Mouse (Mus musculus) CH12.LX (cell line): ENCODE results near the gene Slc25a48. TPM values are rescaled to one million over a fixed set of nuclear protein-coding genes. Genes with fewer than 3 reads are reported as not detected.

ENCODE experiments used
- DNase-seq: peaks from one replicate; pipeline ENCODE4 v3.0.0-alpha.2; 2013; ENCODE audit errors: extremely low read depth
- H3K27ac ChIP-seq: 2 replicates; pipeline ENCODE4 v1.5.1; 2012; ENCODE audit warnings: low read depth, mild to moderate bottlenecking, control low read depth, moderate library complexity; ENCODE audit not compliant: insufficient read depth
- H3K27me3 ChIP-seq: replicated peaks from 2 replicates; pipeline ENCODE3; 2012; ENCODE audit warnings: inconsistent platforms
- H3K36me3 ChIP-seq, 2 experiments: replicated peaks in 1 of 2; 2 replicates each; pipeline versions ENCODE3 to v1.6.1; 2012; ENCODE audit warnings: inconsistent platforms in 1 of 2, low read length in 1 of 2, mild to moderate bottlenecking in 1 of 2, mixed read lengths in 1 of 2, moderate library complexity in 1 of 2; ENCODE audit not compliant: control insufficient read depth in 1 of 2, insufficient read depth in 1 of 2
- H3K4me1 ChIP-seq, 2 experiments: 2 replicates each; pipeline ENCODE4 v1.6.1; 2012; ENCODE audit warnings: inconsistent platforms in 1 of 2, moderate library complexity in 1 of 2; ENCODE audit not compliant: insufficient read depth in 2 of 2, control insufficient read depth in 1 of 2
- H3K4me2 ChIP-seq: 2 replicates; pipeline ENCODE4 v1.6.1; 2012; ENCODE audit warnings: low read depth, mild to moderate bottlenecking, control low read depth; ENCODE audit not compliant: poor library complexity, insufficient read depth, severe bottlenecking
- H3K4me3 ChIP-seq, 3 experiments: fragments of 150-350 bp in 1 of 3; sonication (generic) in 1 of 3; replicated peaks in 1 of 3; 2 replicates each; pipeline versions ENCODE3 to v1.5.1; 2011 to 2012; ENCODE audit warnings: low read depth in 2 of 3, low read length in 2 of 3, mild to moderate bottlenecking in 2 of 3, moderate library complexity in 2 of 3, control low read depth in 1 of 3, improper control_type of control experiment in 1 of 3, inconsistent platforms in 1 of 3, mixed read lengths in 1 of 3; ENCODE audit not compliant: poor library complexity in 1 of 3
- H3K79me2 ChIP-seq: replicated peaks from 2 replicates; pipeline ENCODE4 v1.6.1; 2012; ENCODE audit warnings: mild to moderate bottlenecking, moderate library complexity; ENCODE audit not compliant: control insufficient read depth, poor library complexity, insufficient read depth, severe bottlenecking; ENCODE audit errors: extremely low read depth
- H3K9ac ChIP-seq: 2 replicates; pipeline ENCODE4 v1.6.1; 2012; ENCODE audit warnings: low read depth, mild to moderate bottlenecking, control low read depth, moderate library complexity; ENCODE audit not compliant: insufficient read depth
- H3K9me3 ChIP-seq: replicated peaks from 2 replicates; pipeline ENCODE3; 2012; ENCODE audit warnings: low read length, inconsistent platforms, mixed read lengths
- BHLHE40 ChIP-seq: IDR thresholded peaks from 2 replicates; pipeline ENCODE4 v1.6.1; 2011; ENCODE audit warnings: mild to moderate bottlenecking, low read depth, low read length, improper control_type of control experiment
- CHD1 ChIP-seq: IDR thresholded peaks from 2 replicates; pipeline ENCODE4 v1.6.1; 2012; ENCODE audit warnings: low read depth, low read length, improper control_type of control experiment, inconsistent platforms
- CHD2 ChIP-seq: IDR thresholded peaks from 2 replicates; pipeline ENCODE4 v1.6.1; 2011; ENCODE audit warnings: low read length, improper control_type of control experiment
- CTCF ChIP-seq, 2 experiments: IDR thresholded peaks in 1 of 2; conservative IDR thresholded peaks in 1 of 2; 2 replicates each; pipeline ENCODE4 v1.5.1; 2011 to 2012; ENCODE audit warnings: low read depth in 2 of 2, low read length in 2 of 2, improper control_type of control experiment in 1 of 2, inconsistent platforms in 1 of 2, mild to moderate bottlenecking in 1 of 2, moderate library complexity in 1 of 2
- ELF1 ChIP-seq: IDR thresholded peaks from 2 replicates; pipeline ENCODE4 v1.6.1; 2014; ENCODE audit warnings: low read depth, mild to moderate bottlenecking, inconsistent platforms, low read length, improper control_type of control experiment
- ETS1 ChIP-seq: conservative IDR thresholded peaks from 2 replicates; pipeline ENCODE4 v1.6.1; 2012; ENCODE audit warnings: low read depth, mild to moderate bottlenecking, inconsistent platforms, low read length, improper control_type of control experiment, moderate library complexity
- HCFC1 ChIP-seq: IDR thresholded peaks from 2 replicates; pipeline ENCODE4 v1.6.1; 2012; ENCODE audit warnings: low read depth, mild to moderate bottlenecking, inconsistent platforms, low read length, improper control_type of control experiment
- JUN ChIP-seq: IDR thresholded peaks from 2 replicates; pipeline ENCODE4 v1.6.1; 2011; ENCODE audit warnings: low read depth, mild to moderate bottlenecking, low read length, improper control_type of control experiment, moderate library complexity; ENCODE audit not compliant: insufficient read depth
- JUND ChIP-seq: conservative IDR thresholded peaks from 2 replicates; pipeline ENCODE4 v1.6.1; 2011; ENCODE audit warnings: low read depth, low read length, improper control_type of control experiment
- MAFK ChIP-seq: IDR thresholded peaks from 2 replicates; pipeline ENCODE4 v1.6.1; 2011; ENCODE audit warnings: low read length, improper control_type of control experiment; ENCODE audit not compliant: insufficient replicate concordance
- MAX ChIP-seq: IDR thresholded peaks from 2 replicates; pipeline ENCODE4 v1.6.1; 2011; ENCODE audit warnings: low read length, improper control_type of control experiment
- MAZ ChIP-seq: IDR thresholded peaks from 2 replicates; pipeline ENCODE4 v1.6.1; 2012; ENCODE audit warnings: low read depth, mild to moderate bottlenecking, inconsistent platforms, low read length, improper control_type of control experiment, moderate library complexity
- MEF2A ChIP-seq: IDR thresholded peaks from 2 replicates; pipeline ENCODE4 v1.6.1; 2014; ENCODE audit warnings: low read depth, mild to moderate bottlenecking, inconsistent platforms, low read length, improper control_type of control experiment, borderline replicate concordance
- MYC ChIP-seq: IDR thresholded peaks from 2 replicates; pipeline ENCODE4 v1.6.1; 2011; ENCODE audit warnings: low read depth, mild to moderate bottlenecking, improper control_type of control experiment, low read length
- NRF1 ChIP-seq: IDR thresholded peaks from 2 replicates; pipeline ENCODE4 v1.6.1; 2014; ENCODE audit warnings: low read depth, mild to moderate bottlenecking, inconsistent platforms, low read length, improper control_type of control experiment, moderate library complexity
- POLR2A ChIP-seq: IDR thresholded peaks from 2 replicates; pipeline ENCODE4 v1.6.1; 2011; ENCODE audit warnings: low read depth, mild to moderate bottlenecking, improper control_type of control experiment, low read length
- SIN3A ChIP-seq: IDR thresholded peaks from 2 replicates; pipeline ENCODE4 v1.6.1; 2012; ENCODE audit warnings: low read length, improper control_type of control experiment, inconsistent platforms
- TBP ChIP-seq: conservative IDR thresholded peaks from 2 replicates; pipeline ENCODE4 v1.6.1; 2011; ENCODE audit warnings: low read depth, low read length, improper control_type of control experiment
- UBTF ChIP-seq: IDR thresholded peaks from 2 replicates; pipeline ENCODE4 v1.6.1; 2012; ENCODE audit warnings: low read depth, mild to moderate bottlenecking, inconsistent platforms, low read length, improper control_type of control experiment, moderate library complexity
- USF1 ChIP-seq: IDR thresholded peaks from 2 replicates; pipeline ENCODE4 v1.6.1; 2014; ENCODE audit warnings: low read depth, mild to moderate bottlenecking, inconsistent platforms, low read length, improper control_type of control experiment
- USF2 ChIP-seq: conservative IDR thresholded peaks from 2 replicates; pipeline ENCODE4 v1.6.1; 2011; ENCODE audit warnings: low read depth, low read length, improper control_type of control experiment
- dilution Hi-C: fragments of 300-500 bp; cut with MboI; formaldehyde crosslinking; loops from 2 replicates; pipeline ENCODE4 v1.14.3; 2020; ENCODE audit warnings: low sequenced_read_pairs; ENCODE audit not compliant: extremely low pct_unique_long_range_greater_than_20kb, extremely low pct_ligation_motif_present
- in situ Hi-C: fragments of 300-500 bp; cut with MboI; formaldehyde crosslinking; loops from 3 replicates; pipeline ENCODE4 v1.14.3; 2019; ENCODE audit warnings: low sequenced_read_pairs, low pct_ligation_motif_present, low pct_unique_long_range_greater_than_20kb, mixed read lengths
- polyA plus RNA-seq: library from polyadenylated mRNA; unstranded; fragments of >175 nt; gene quantifications from 2 replicates; pipeline ENCODE4 v1.2.1, GENCODE M21; 2012; ENCODE audit warnings: low read depth; ENCODE audit not compliant: insufficient read length
- total RNA-seq, 2 experiments: library from RNA; depleted of rRNA; stranded (reverse); fragments of 300-350 nt in 1 of 2; fragments of >200 nt in 1 of 2; gene quantifications; 2 replicates each; pipeline ENCODE4 v1.2.3; 2012 to 2014

The Slc25a48 gene
- total and polyA plus RNA-seq, 3 experiments = not detected

DNA sequence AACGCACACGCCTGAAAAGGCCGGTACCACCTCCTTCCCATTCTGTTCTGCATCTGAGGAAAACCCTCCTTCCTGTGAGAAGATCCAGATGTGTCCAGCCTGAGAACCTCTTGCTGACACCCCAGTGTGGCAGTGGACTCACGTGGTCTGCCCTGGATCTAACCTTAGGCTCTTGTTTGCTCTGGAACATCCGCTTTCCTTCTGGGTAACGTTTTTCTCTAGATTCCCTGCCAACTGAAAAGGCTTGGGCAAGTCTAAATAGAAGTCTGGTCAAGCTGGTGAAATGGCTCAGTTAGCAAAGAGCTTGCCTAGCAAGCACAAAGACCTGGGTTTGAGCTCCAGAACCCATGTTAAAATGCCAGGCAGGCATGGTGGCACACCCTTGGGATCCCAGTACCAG is 6.8 kb downstream of the Slc25a48 start:
- peaks cover 85% of the 10 kb centered on the region for H3K27me3 ChIP-seq
- no peaks in the 10 kb centered on the region for H3K79me2 ChIP-seq
- H3K9ac ChIP-seq = no peak overlapping the region
- in situ Hi-C loops (no loop called here), dilution Hi-C loops (no loop called here)
- H3K4me3 ChIP-seq = no peak overlapping the region
- H3K4me2 ChIP-seq = no peak overlapping the region
- TF ChIP-seq BHLHE40 (no peak), USF2 (no peak), JUND (no peak), USF1 (no peak), CHD1 (no peak), MAZ (no peak), MAFK (no peak), SIN3A (no peak), CHD2 (no peak), ELF1 (no peak), POLR2A (no peak), UBTF (no peak), HCFC1 (no peak), CTCF (conservative IDR thresholded peaks at IDR 0.05 in 1 of 2, IDR thresholded peaks at IDR 0.05 in 1 of 2; ENCODE audit: low read depth in 2 of 2, low read length in 2 of 2) (no peak), ETS1 (no peak), MEF2A (no peak), MYC (no peak), NRF1 (no peak), TBP (no peak), MAX (no peak)
- H3K36me3 ChIP-seq = no peaks in the 10 kb centered on the region
- H3K4me1 ChIP-seq = peaks cover 3 to 9% of the 10 kb centered on the region in 2 experiments; a peak in 2 of 4 replicates
- no peak for DNase-seq
- peaks cover 5% of the 10 kb centered on the region for H3K9me3 ChIP-seq
- no peak overlapping the region for H3K27ac ChIP-seq

- peak; percentile 14; the same call in 1 of the 2 replicates for TF ChIP-seq USF1
- peak; percentile 51 for TF ChIP-seq BHLHE40
- TF ChIP-seq JUN = no peak
- Histone ChIP-seq H3K27ac (no peak overlapping the region), H3K27me3 (peaks cover 90% of the 10 kb centered on the region), H3K9ac (no peak overlapping the region), H3K4me2 (no peak overlapping the region), H3K4me3 (no peak overlapping the region), H3K79me2 (no peaks in the 10 kb centered on the region), H3K9me3 (peaks cover 5% of the 10 kb centered on the region), H3K36me3 (no peaks in the 10 kb centered on the region), H3K4me1 (peaks cover 3 to 9% of the 10 kb centered on the region in 2 experiments; a peak in 2 of 4 replicates)
- no peak for DNase-seq
- in situ Hi-C loops (no loop called here), dilution Hi-C loops (no loop called here)
These were observed 11.3 kb downstream of the Slc25a48 start for GRCm38 (mm10) chr13:56449239-56450030.
